Mouse (Mus musculus) lung, postnatal 0 days (tissue): Measurements from ENCODE around the gene Tigar. TPM values are rescaled to one million over a fixed set of nuclear protein-coding genes. Genes with fewer than 3 reads are reported as not detected.

Experiments used
- ATAC-seq: fragments of 200-750 bp; cut with Nextera tagmentation; 2 replicates; pipeline ENCODE4 v1.8.0; 2017; ENCODE audit warnings: moderate library complexity
- DNase-seq: peaks from one replicate; pipeline ENCODE4 v3.0.0-alpha.2; 2016; ENCODE audit warnings: low spot score
- H3K27ac ChIP-seq: fragments of 300-500 bp; sonication (generic); 2 replicates; pipeline ENCODE4 v1.5.1; 2014; ENCODE audit warnings: antibody characterized with exemption, mild to moderate bottlenecking, low read length, mixed read lengths
- H3K27me3 ChIP-seq: fragments of 300-500 bp; sonication (generic); replicated peaks from 2 replicates; pipeline ENCODE4 v1.6.1; 2014; ENCODE audit warnings: low read length, mixed read lengths; ENCODE audit not compliant: insufficient read depth
- H3K36me3 ChIP-seq: fragments of 300-500 bp; sonication (generic); 2 replicates; pipeline ENCODE4 v1.6.1; 2014; ENCODE audit warnings: low read length, mixed read lengths; ENCODE audit not compliant: insufficient read depth
- H3K4me1 ChIP-seq: fragments of 300-500 bp; sonication (generic); 2 replicates; pipeline ENCODE4 v1.6.1; 2014; ENCODE audit warnings: antibody characterized with exemption, low read depth, low read length, mixed read lengths; ENCODE audit not compliant: insufficient read depth
- H3K4me2 ChIP-seq: fragments of 300-500 bp; sonication (generic); replicated peaks from 2 replicates; pipeline ENCODE4 v1.6.1; 2014; ENCODE audit warnings: low read depth, mild to moderate bottlenecking, low read length, moderate library complexity, mixed read lengths
- H3K4me3 ChIP-seq: fragments of 300-500 bp; sonication (generic); 2 replicates; pipeline ENCODE4 v1.5.1; 2014; ENCODE audit warnings: low read depth, low read length
- H3K9ac ChIP-seq: fragments of 300-500 bp; sonication (generic); replicated peaks from 2 replicates; pipeline ENCODE4 v1.6.1; 2014; ENCODE audit warnings: low read depth, mild to moderate bottlenecking
- H3K9me3 ChIP-seq: fragments of 300-500 bp; sonication (generic); 2 replicates; pipeline ENCODE4 v1.6.1; 2016; ENCODE audit warnings: low read length, mixed read lengths
- CTCF ChIP-seq: IDR thresholded peaks from 2 replicates; pipeline ENCODE4 v1.5.1; 2016; ENCODE audit warnings: antibody characterized with exemption, mild to moderate bottlenecking
- EP300 ChIP-seq: IDR thresholded peaks from 2 replicates; pipeline ENCODE4 v1.6.1; 2016; ENCODE audit warnings: antibody characterized with exemption, mild to moderate bottlenecking, control low read depth
- WGBS: fragments of 180-500 bp; shearing (Covaris S2); extraction: QIAGEN DNeasy Blood & Tissue Kit; methylation state at CpG from one replicate; pipeline ENCODE4 v1.1.7; 2014; 5-methylcytosine and 5-hydroxymethylcytosine counted together
- polyA plus RNA-seq: library from polyadenylated mRNA; unstranded; fragments of >200 nt; fragmentation: Nextera tagmentation; extraction: Ambion mirVana; gene quantifications from 2 replicates; pipeline ENCODE4 v1.2.1, GENCODE M21; 2015

The Tigar gene
- polyA plus RNA-seq, 1 experiment from 2014 or later = 1.9 TPM

DNA sequence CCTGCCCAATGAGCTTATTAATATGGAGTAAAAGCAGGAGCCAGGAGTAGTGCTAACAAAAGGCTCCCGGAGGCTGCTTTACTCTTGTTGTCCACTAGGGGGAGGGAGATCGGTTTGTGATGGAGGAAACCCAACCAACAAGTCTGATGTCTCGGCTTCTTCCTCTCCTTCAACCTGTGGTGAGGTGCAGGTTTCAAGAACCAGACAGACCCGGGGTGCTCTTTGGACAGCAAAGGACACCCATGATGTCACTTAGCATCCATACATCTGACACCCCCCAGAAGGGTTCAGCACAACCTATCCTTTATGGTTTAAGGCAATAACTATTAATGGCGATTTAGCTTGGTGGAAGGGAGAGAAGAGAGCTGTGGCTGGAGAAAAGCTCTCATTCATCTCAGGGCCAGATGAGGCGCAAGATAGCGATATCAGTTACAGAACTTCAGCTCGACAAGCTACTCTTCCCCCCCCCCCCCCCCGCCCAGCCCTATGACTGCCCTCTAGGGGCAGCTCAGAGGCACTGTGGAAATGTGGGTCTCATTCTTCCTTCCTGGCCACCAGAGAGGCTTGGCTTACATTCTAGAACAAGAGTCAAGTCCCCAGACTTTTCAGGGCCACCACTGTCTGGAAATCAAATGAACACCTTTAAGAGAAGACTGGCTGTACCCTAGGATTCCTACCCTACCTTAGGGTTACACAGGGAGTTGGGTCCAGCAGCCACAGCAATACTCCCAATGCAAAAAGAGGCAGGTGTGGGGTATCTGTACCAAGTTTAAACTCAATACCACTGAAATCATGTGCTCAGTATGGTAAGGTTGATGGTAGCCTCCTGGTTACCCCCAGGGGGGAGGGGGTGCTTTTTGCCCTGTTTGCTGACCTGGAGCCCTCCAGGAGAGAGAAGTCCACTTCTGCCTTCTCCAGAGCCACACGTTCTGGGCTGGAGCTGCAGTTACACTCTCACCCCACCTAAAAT is 33.1 kb upstream of the Tigar start:
- TF ChIP-seq CTCF = peak; percentile 80
- no peak for TF ChIP-seq EP300
- Histone ChIP-seq H3K9me3 (no peaks in the 10 kb centered on the region), H3K4me1 (no peaks in the 10 kb centered on the region), H3K36me3 (0 out of 2 replicates have a peak, but pooled peaks cover under 1% of the 10 kb centered on the region), H3K4me2 (0 out of 2 replicates have a peak overlapping the region, but pooled peaks have one; percentile 25), H3K4me3 (no peak overlapping the region), H3K27ac (no peak overlapping the region), H3K27me3 (no peaks in the 10 kb centered on the region), H3K9ac (no peak overlapping the region)
- DNase-seq (peak; percentile 82), ATAC-seq (peak; percentile 55)
- 18% methylated on average over 9 of the region's 10 CpGs for whole genome bisulfite sequencing

GRCm38 (mm10) chr6:127138962-127139361 is 29.6 kb upstream of the Tigar start:
- Histone ChIP-seq H3K36me3 (0 out of 2 replicates have a peak, but pooled peaks cover 2% of the 10 kb centered on the region), H3K4me1 (no peaks in the 10 kb centered on the region), H3K9me3 (no peaks in the 10 kb centered on the region), H3K4me2 (no peak overlapping the region), H3K27me3 (no peaks in the 10 kb centered on the region), H3K27ac (no peak overlapping the region), H3K9ac (no peak overlapping the region), H3K4me3 (no peak overlapping the region)
- WGBS = 92% methylated on average over 11 of the region's 11 CpGs
- DNase-seq = no peak
- ATAC-seq = no peak
- TF ChIP-seq EP300 (no peak), CTCF (no peak)

- H3K27ac ChIP-seq = no peak overlapping the region
- H3K4me2 ChIP-seq = no peak overlapping the region
- H3K9ac ChIP-seq = no peak overlapping the region
- DNase-seq (no peak), ATAC-seq (no peak)
- H3K9me3 ChIP-seq = no peaks in the 10 kb centered on the region
- no peak for TF ChIP-seq EP300
- no peak for TF ChIP-seq CTCF
- H3K4me3 ChIP-seq = no peak overlapping the region
- no peaks in the 10 kb centered on the region for H3K27me3 ChIP-seq
- no peaks in the 10 kb centered on the region for H3K4me1 ChIP-seq
- H3K36me3 ChIP-seq = 0 out of 2 replicates have a peak, but pooled peaks cover 2% of the 10 kb centered on the region
- WGBS = 58% methylated on average over 15 of the region's 16 CpGs
Observed at GRCm38 (mm10) chr6:127133433-127134245, 24.3 kb upstream of the Tigar start.

DNA sequence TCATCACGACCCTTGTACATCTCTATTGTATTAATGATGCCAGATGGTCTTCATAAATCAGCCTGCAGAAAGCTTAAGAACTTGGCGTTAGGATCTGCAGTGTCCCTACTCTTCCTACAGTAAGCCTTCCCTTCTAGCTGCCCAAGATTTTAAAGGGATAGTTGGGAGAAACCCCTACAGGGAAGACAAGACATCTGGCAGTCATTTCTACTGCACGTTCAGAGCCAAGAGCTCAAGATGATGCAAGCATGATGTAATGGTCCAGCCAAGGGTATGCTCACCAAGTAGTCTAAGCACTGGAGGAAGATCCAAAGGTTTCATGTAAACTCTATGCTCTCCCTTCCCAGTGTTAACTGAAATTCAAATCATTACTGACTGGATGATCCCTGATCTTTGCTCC is 23.4 kb upstream of the Tigar start:
- ATAC-seq (no peak), DNase-seq (peak; percentile 16)
- TF ChIP-seq CTCF = no peak
- no peak for TF ChIP-seq EP300
- Histone ChIP-seq H3K27me3 (no peaks in the 10 kb centered on the region), H3K4me2 (no peak overlapping the region), H3K27ac (no peak overlapping the region), H3K4me1 (no peaks in the 10 kb centered on the region), H3K36me3 (0 out of 2 replicates have a peak, but pooled peaks cover 2% of the 10 kb centered on the region), H3K4me3 (no peak overlapping the region), H3K9ac (no peak overlapping the region), H3K9me3 (no peaks in the 10 kb centered on the region)
- WGBS = 58% methylated on average over 3 of the region's 3 CpGs

- Histone ChIP-seq H3K9ac (no peak overlapping the region), H3K27ac (no peak overlapping the region), H3K4me1 (no peaks in the 10 kb centered on the region), H3K36me3 (no peaks in the 10 kb centered on the region), H3K4me2 (no peak overlapping the region), H3K9me3 (no peaks in the 10 kb centered on the region), H3K4me3 (no peak overlapping the region), H3K27me3 (no peaks in the 10 kb centered on the region)
- ATAC-seq (no peak), DNase-seq (no peak)
- 65% methylated on average over 3 of the region's 3 CpGs for WGBS
- no peak for TF ChIP-seq CTCF
- TF ChIP-seq EP300 = no peak
Observed at GRCm38 (mm10) chr6:127131946-127132345, 22.6 kb upstream of the Tigar start.

- WGBS = 80% methylated on average over 13 of the region's 13 CpGs
- no peak overlapping the region for H3K4me2 ChIP-seq
- no peak for ATAC-seq
- no peaks in the 10 kb centered on the region for H3K36me3 ChIP-seq
- H3K9me3 ChIP-seq = no peaks in the 10 kb centered on the region
- TF ChIP-seq EP300 (no peak), CTCF (no peak)
- H3K27ac ChIP-seq = no peak overlapping the region
- DNase-seq = no peak
- H3K4me1 ChIP-seq = no peaks in the 10 kb centered on the region
- H3K27me3 ChIP-seq = no peaks in the 10 kb centered on the region
- H3K9ac ChIP-seq = no peak overlapping the region
- H3K4me3 ChIP-seq = no peak overlapping the region
Observed at GRCm38 (mm10) chr6:127130377-127130776, 21.0 kb upstream of the Tigar start.
